Mouse (Mus musculus): ENCODE results near the gene Micall1. TPM values are rescaled to one million over a fixed set of nuclear protein-coding genes. Genes with fewer than 3 reads are reported as not detected.

Gene Micall1
- total and polyA plus RNA-seq, 2 experiments from 2014 or later: 10.3 to 35.5 TPM

DNA sequence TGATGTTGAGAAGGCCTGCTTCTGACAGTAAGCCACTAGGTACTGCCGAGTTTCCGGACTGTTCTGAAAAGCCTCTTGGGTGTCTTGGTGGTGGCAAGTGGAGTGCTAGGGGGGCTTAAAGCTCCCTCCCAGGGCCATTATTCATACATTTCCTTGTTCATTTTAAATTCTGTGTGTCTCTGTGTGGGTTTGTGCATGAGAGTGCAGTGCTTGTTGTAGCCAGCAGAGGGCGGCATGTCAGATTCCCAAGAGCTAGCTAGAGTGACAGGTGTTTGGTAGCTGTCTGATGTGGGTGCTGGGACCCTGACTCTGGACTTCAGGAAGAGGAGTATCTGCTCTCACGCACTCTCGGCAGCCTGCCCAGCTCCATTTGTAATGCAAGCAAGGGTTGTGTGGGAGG lies 19.5 kb downstream of the Micall1 start:
- ATAC-seq (ENCODE audit: low FRiP score): no peak
- Histone ChIP-seq H3K36me3 (ENCODE audit: insufficient read depth, low read length) (peaks cover 80% of the 10 kb centered on the region), H3K27me3 (ENCODE audit: insufficient read depth, low read length) (no peaks in the 10 kb centered on the region), H3K27ac (ENCODE audit: low read depth, low read length) (no peak overlapping the region), H3K9ac (replicated peaks; ENCODE audit: low read length, poor library complexity, severe bottlenecking) (no peak overlapping the region), H3K4me3 (ENCODE audit: low read depth, low read length) (no peak overlapping the region), H3K4me1 (ENCODE audit: insufficient read depth, low read length) (no peaks in the 10 kb centered on the region), H3K4me2 (ENCODE audit: low read depth, low read length, poor library complexity, severe bottlenecking) (no peak overlapping the region), H3K9me3 (ENCODE audit: low read length) (no peaks in the 10 kb centered on the region)
- peak; percentile 66 for TF ChIP-seq CTCF (IDR thresholded peaks at IDR 0.05)
- DNase-seq (ENCODE audit: low spot score): no peak
- WGBS: 96% methylated on average over 5 of the region's 5 CpGs

DNA sequence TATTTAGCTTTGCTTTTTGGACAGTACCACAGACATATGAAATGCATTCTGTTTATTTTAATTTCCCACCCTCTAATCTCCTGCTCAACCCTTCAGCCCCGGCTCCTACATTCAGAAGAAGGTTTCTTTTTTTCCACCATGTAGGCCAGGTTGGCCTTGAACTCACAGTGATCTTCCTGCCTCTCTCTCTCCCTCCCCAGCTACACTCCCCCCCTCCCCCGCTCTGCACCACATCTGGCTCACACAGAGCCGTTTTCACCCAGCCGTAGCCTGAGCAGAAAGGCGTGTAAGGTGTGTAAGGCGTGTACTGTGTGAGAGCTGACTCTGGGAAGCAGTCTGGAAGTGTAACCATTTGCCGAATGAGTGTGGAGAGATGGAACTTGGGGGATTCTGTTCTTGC lies 20.6 kb downstream of the Micall1 start:
- WGBS: 83% methylated on average over 7 of the region's 7 CpGs
- H3K4me3 ChIP-seq (ENCODE audit: low read depth, low read length): no peak overlapping the region
- H3K27me3 ChIP-seq (ENCODE audit: insufficient read depth, low read length): no peaks in the 10 kb centered on the region
- peaks cover 85% of the 10 kb centered on the region for H3K36me3 ChIP-seq (ENCODE audit: insufficient read depth, low read length)
- no peak overlapping the region for H3K4me2 ChIP-seq (ENCODE audit: low read depth, low read length, poor library complexity, severe bottlenecking)
- H3K4me1 ChIP-seq (ENCODE audit: insufficient read depth, low read length): no peaks in the 10 kb centered on the region
- H3K27ac ChIP-seq (ENCODE audit: low read depth, low read length): no peak overlapping the region
- no peak overlapping the region for H3K9ac ChIP-seq (replicated peaks; ENCODE audit: low read length, poor library complexity, severe bottlenecking)
- TF ChIP-seq CTCF (IDR thresholded peaks at IDR 0.05): no peak
- H3K9me3 ChIP-seq (ENCODE audit: low read length): no peaks in the 10 kb centered on the region
- DNase-seq (ENCODE audit: low spot score): no peak
- ATAC-seq (ENCODE audit: low FRiP score): no peak

GRCm38 (mm10) chr15:79130782-79131181 lies 22.1 kb downstream of the Micall1 start:
- H3K4me3 ChIP-seq (ENCODE audit: low read depth, low read length): no peak overlapping the region
- no peaks in the 10 kb centered on the region for H3K4me1 ChIP-seq (ENCODE audit: insufficient read depth, low read length)
- no peak for TF ChIP-seq CTCF (IDR thresholded peaks at IDR 0.05)
- DNase-seq (ENCODE audit: low spot score) (no peak), ATAC-seq (ENCODE audit: low FRiP score) (no peak)
- no peak overlapping the region for H3K27ac ChIP-seq (ENCODE audit: low read depth, low read length)
- no peak overlapping the region for H3K9ac ChIP-seq (replicated peaks; ENCODE audit: low read length, poor library complexity, severe bottlenecking)
- no peaks in the 10 kb centered on the region for H3K9me3 ChIP-seq (ENCODE audit: low read length)
- 86% methylated on average over 10 of the region's 10 CpGs for WGBS
- no peaks in the 10 kb centered on the region for H3K27me3 ChIP-seq (ENCODE audit: insufficient read depth, low read length)
- no peak overlapping the region for H3K4me2 ChIP-seq (ENCODE audit: low read depth, low read length, poor library complexity, severe bottlenecking)
- peaks cover 72% of the 10 kb centered on the region for H3K36me3 ChIP-seq (ENCODE audit: insufficient read depth, low read length)

DNA sequence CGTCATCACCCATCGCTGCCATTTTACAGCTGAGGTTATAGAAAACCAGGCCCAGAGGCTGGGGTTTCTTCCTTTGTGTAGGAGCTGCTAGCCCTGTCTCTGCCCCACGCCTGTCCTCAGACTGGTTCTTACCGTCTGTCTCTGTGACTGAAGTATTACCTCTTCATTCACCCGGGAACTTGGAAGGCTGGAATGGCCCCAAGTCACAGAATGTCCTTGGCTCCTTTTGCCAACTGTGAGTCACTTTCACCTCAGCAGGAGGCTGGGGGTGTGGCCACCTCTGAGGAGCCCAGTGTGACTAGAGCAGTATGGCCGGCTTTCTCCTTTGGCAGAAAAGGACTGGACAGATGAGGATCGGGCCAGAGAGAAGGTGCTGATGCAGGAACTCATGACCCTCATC lies 22.7 kb downstream of the Micall1 start:
- 77% methylated on average over 7 of the region's 7 CpGs for WGBS
- Histone ChIP-seq H3K9ac (replicated peaks; ENCODE audit: low read length, poor library complexity, severe bottlenecking) (no peak overlapping the region), H3K9me3 (ENCODE audit: low read length) (no peaks in the 10 kb centered on the region), H3K4me3 (ENCODE audit: low read depth, low read length) (no peak overlapping the region), H3K4me2 (ENCODE audit: low read depth, low read length, poor library complexity, severe bottlenecking) (no peak overlapping the region), H3K27ac (ENCODE audit: low read depth, low read length) (no peak overlapping the region), H3K27me3 (ENCODE audit: insufficient read depth, low read length) (no peaks in the 10 kb centered on the region), H3K36me3 (ENCODE audit: insufficient read depth, low read length) (peaks cover 69% of the 10 kb centered on the region), H3K4me1 (ENCODE audit: insufficient read depth, low read length) (no peaks in the 10 kb centered on the region)
- DNase-seq (ENCODE audit: low spot score) (no peak), ATAC-seq (ENCODE audit: low FRiP score) (no peak)
- TF ChIP-seq CTCF (IDR thresholded peaks at IDR 0.05): no peak

GRCm38 (mm10) chr15:79133191-79133661 lies 24.5 kb downstream of the Micall1 start:
- H3K9me3 ChIP-seq (ENCODE audit: low read length): no peaks in the 10 kb centered on the region
- H3K27me3 ChIP-seq (ENCODE audit: insufficient read depth, low read length): no peaks in the 10 kb centered on the region
- H3K4me2 ChIP-seq (ENCODE audit: low read depth, low read length, poor library complexity, severe bottlenecking): no peak overlapping the region
- peaks cover 52% of the 10 kb centered on the region for H3K36me3 ChIP-seq (ENCODE audit: insufficient read depth, low read length)
- 84% methylated on average over 6 of the region's 6 CpGs for WGBS
- no peak overlapping the region for H3K27ac ChIP-seq (ENCODE audit: low read depth, low read length)
- no peak for DNase-seq (ENCODE audit: low spot score)
- TF ChIP-seq CTCF (IDR thresholded peaks at IDR 0.05): no peak
- no peak overlapping the region for H3K9ac ChIP-seq (replicated peaks; ENCODE audit: low read length, poor library complexity, severe bottlenecking)
- ATAC-seq (ENCODE audit: low FRiP score): no peak
- no peak overlapping the region for H3K4me3 ChIP-seq (ENCODE audit: low read depth, low read length)
- H3K4me1 ChIP-seq (ENCODE audit: insufficient read depth, low read length): no peaks in the 10 kb centered on the region

GRCm38 (mm10) chr15:79134496-79135270 lies 26.0 kb downstream of the Micall1 start:
- 82% methylated on average over 9 of the region's 9 CpGs for WGBS

More at GRCm38 (mm10) chr15:79134496-79135270, 26.0 kb downstream of the Micall1 start:
- ATAC-seq (ENCODE audit: low FRiP score) (no peak), DNase-seq (ENCODE audit: low spot score) (no peak)
- no peak overlapping the region for H3K27ac ChIP-seq (ENCODE audit: low read depth, low read length)
- no peaks in the 10 kb centered on the region for H3K4me1 ChIP-seq (ENCODE audit: insufficient read depth, low read length)
- H3K36me3 ChIP-seq (ENCODE audit: insufficient read depth, low read length): peaks cover 45% of the 10 kb centered on the region
- no peaks in the 10 kb centered on the region for H3K9me3 ChIP-seq (ENCODE audit: low read length)
- TF ChIP-seq CTCF (IDR thresholded peaks at IDR 0.05): no peak
- no peaks in the 10 kb centered on the region for H3K27me3 ChIP-seq (ENCODE audit: insufficient read depth, low read length)
- no peak overlapping the region for H3K4me3 ChIP-seq (ENCODE audit: low read depth, low read length)
- H3K4me2 ChIP-seq (ENCODE audit: low read depth, low read length, poor library complexity, severe bottlenecking): no peak overlapping the region
- no peak overlapping the region for H3K9ac ChIP-seq (replicated peaks; ENCODE audit: low read length, poor library complexity, severe bottlenecking)

All from midbrain, postnatal 0 days (tissue).